Mouse (Mus musculus) embryonic fibroblast, embryonic 13.5 days (primary cell): ENCODE data around the gene Ms4a2. TPM values are rescaled to one million over a fixed set of nuclear protein-coding genes. Genes with fewer than 3 reads are reported as not detected.
A peak's percentile ranks its signal among the peaks of the same experiment; 100 is the strongest.

ENCODE experiments used
- H3K27ac ChIP-seq: 2 replicates; pipeline ENCODE4 v1.5.1; 2012; ENCODE audit warnings: low read length, control low read depth, inconsistent platforms; ENCODE audit not compliant: insufficient read depth
- H3K4me1 ChIP-seq: 2 replicates; pipeline ENCODE4 v1.6.1; 2011; ENCODE audit warnings: low read length; ENCODE audit not compliant: control insufficient read depth, insufficient read depth
- H3K4me3 ChIP-seq: 2 replicates; pipeline ENCODE4 v1.5.1; 2011; ENCODE audit warnings: mild to moderate bottlenecking, control low read depth, low read length; ENCODE audit not compliant: insufficient read depth
- CTCF ChIP-seq: IDR thresholded peaks from 2 replicates; pipeline ENCODE4 v1.5.1; 2011; ENCODE audit warnings: mild to moderate bottlenecking, control low read depth, low read length, moderate library complexity, borderline replicate concordance; ENCODE audit not compliant: insufficient read depth
- POLR2A ChIP-seq: IDR thresholded peaks from 2 replicates; pipeline ENCODE4 v1.6.1; 2011; ENCODE audit warnings: low read depth, mild to moderate bottlenecking, control low read depth, low read length, moderate library complexity
- polyA plus RNA-seq: library from polyadenylated mRNA; stranded (reverse); fragments of >200 nt; gene quantifications from 2 replicates; pipeline ENCODE4 v1.2.4, GENCODE M21; 2011; ENCODE audit warnings: low read depth; ENCODE audit not compliant: missing spikeins, insufficient read length

Ms4a2 gene
- polyA plus RNA-seq, 1 experiment, result not detected

DNA sequence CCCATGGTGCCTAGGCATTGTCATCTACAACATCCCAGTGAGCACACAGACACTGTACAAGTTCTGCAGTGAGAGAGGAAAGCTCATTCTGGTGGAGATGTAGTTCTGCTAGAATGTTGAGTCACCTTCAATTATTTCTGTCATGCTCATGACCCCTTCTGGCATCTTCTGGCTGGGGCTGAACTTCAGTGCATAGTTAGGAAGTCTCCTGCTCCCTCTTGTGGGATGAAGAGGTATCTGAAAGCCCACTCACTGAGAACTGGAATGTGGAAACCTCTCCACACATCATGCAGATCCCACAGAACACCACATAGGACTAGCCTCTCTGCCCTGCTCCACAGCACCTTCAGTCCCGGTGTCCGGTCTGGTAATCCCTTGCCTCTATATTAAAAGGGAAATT is 21.5 kb downstream of the Ms4a2 start:
- H3K4me3 ChIP-seq, result no peak overlapping the region
- H3K4me1 ChIP-seq, result no peaks in the 10 kb centered on the region
- TF ChIP-seq CTCF, result 0 out of 2 replicates have a peak, but pooled peaks have one; percentile 36
- no peak for TF ChIP-seq POLR2A
- H3K27ac ChIP-seq, result no peak overlapping the region

DNA sequence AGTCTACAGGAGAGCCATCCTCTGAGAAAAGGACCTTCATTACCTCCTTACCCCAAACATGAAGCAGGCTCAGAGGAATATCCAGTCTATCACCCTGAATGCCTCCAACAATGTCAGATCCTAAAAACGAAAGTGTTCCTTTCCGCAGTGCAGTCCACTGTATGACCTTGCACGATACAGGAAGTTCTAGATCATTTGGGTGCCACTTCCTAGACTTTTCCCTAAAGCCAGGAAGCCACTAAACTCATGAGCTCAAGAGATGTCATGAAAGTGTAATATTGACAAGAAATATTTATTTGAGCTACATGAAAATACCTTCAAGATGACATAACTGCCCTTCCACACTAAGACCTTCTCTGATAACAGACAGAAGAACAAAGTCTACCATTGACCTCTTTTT is 22.2 kb downstream of the Ms4a2 start:
- H3K4me1 ChIP-seq, result no peaks in the 10 kb centered on the region
- no peak overlapping the region for H3K27ac ChIP-seq
- TF ChIP-seq CTCF (no peak), POLR2A (no peak)
- H3K4me3 ChIP-seq, result no peak overlapping the region

DNA sequence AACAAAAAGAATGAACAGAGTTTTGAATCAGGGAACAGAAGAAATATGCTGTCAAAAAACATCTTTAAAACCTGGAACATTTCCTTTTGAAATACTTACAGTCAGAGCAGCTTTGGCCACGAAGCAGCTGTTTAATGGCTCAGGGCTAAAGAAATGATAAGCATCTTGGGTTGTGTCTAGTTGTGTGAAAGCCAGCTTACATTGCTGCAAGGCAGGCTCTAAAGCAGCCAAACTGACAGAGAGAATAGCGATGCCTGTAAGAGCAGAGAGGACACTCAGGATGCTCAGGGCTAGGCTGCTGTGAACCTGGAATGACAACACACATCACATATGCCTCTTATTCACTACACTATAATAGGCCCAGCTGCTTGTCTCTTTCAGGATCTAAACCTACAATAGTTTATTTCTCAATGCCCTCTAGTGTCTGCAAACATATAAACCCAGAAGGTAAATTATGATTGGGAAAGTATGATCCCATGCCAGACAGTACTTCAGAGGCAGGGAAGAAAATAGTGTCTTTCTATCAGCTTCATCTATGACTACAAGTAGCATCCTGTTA is 33.5 kb downstream of the Ms4a2 start:
- no peaks in the 10 kb centered on the region; the same call in 1 of the 2 replicates for H3K4me1 ChIP-seq
- no peak for TF ChIP-seq POLR2A
- no peak for TF ChIP-seq CTCF
- no peak overlapping the region for H3K4me3 ChIP-seq
- H3K27ac ChIP-seq, result no peak overlapping the region

DNA sequence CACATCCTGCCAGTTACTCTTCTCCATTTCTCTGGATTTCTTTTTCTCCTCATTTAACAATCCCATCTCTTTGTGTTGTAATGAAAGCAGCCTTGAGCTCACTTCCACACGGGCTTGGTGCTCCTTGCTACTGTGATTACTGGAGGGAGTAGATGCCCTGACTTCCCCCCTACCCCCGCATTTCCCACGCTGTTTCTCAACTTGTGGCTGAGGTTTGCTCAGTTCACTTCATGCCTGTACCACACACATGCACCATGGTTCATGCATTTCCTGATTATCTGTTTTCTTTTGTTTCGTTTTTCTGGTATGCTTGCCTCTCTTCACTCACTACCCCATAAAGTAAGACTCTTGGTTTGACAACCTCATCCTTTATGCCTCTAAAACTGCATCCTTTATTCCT is 34.3 kb downstream of the Ms4a2 start:
- Histone ChIP-seq H3K27ac (no peak overlapping the region), H3K4me3 (no peak overlapping the region), H3K4me1 (no peaks in the 10 kb centered on the region; the same call in 1 of the 2 replicates)
- TF ChIP-seq POLR2A (no peak), CTCF (no peak)

DNA sequence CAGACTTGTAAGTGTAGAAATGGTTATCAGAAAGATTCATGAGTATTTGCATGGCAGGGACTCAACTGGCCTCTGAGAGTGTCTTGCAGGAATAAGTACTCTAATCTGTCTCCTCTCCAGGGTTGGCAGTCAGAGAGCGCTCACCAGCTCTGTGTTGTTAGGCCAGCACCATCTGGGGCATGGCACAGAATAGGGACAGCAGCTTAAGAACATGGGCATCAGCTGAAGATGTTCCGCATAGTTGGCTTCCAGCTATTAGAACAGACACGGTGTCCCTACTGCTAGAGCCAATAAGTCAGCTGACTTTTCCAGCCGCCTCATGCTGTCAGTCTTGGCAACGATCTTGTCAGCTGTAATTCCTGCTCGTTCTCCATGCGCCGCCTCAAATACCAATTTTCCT is 48.6 kb downstream of the Ms4a2 start:
- no peaks in the 10 kb centered on the region for H3K4me1 ChIP-seq
- H3K4me3 ChIP-seq, result no peak overlapping the region
- no peak for TF ChIP-seq POLR2A
- TF ChIP-seq CTCF, result no peak
- H3K27ac ChIP-seq, result no peak overlapping the region

Other genes starting within 250 kb of the Ms4a2 start
- not detected in 2 replicates for gene Ms4a4a, start 248.2 kb downstream of the Ms4a2 start, polyA plus RNA-seq
- not detected in 2 replicates for gene Ms4a4c, start 218.9 kb downstream of the Ms4a2 start, polyA plus RNA-seq
- gene Ms4a4b, start 180.2 kb downstream of the Ms4a2 start, polyA plus RNA-seq, result not detected in 2 replicates
- 3.0 TPM in 1 of 2 replicates, not detected in the other for gene Ms4a6c, start 154.4 kb downstream of the Ms4a2 start, polyA plus RNA-seq
- gene Gm8369, start 137.8 kb downstream of the Ms4a2 start, polyA plus RNA-seq, result not detected in 2 replicates
- 1.1 TPM in 1 of 2 replicates, not detected in the other for gene Ms4a6b, start 107.2 kb downstream of the Ms4a2 start, polyA plus RNA-seq
- gene Ms4a4d, start 86.9 kb downstream of the Ms4a2 start, polyA plus RNA-seq, result 0.43 and 1.0 TPM in 2 replicates
- 0.67 and 2.2 TPM in 2 replicates for gene Ms4a6d, start 18.9 kb downstream of the Ms4a2 start, polyA plus RNA-seq
- gene Ms4a3, start 17.1 kb upstream of the Ms4a2 start, polyA plus RNA-seq, result not detected in 2 replicates
- not detected in 2 replicates for gene Oosp2, start 36.8 kb upstream of the Ms4a2 start, polyA plus RNA-seq
- gene Oosp1, start 67.4 kb upstream of the Ms4a2 start, polyA plus RNA-seq, result not detected in 2 replicates
- not detected in 2 replicates for gene Oosp3, start 73.3 kb upstream of the Ms4a2 start, polyA plus RNA-seq
- gene Gif, start 123.8 kb upstream of the Ms4a2 start, polyA plus RNA-seq, result not detected in 2 replicates
- gene Mrpl16, start 146.7 kb upstream of the Ms4a2 start, polyA plus RNA-seq, result 29.2 and 34.4 TPM in 2 replicates
- 10.4 and 14.8 TPM in 2 replicates for gene Stx3, start 195.7 kb upstream of the Ms4a2 start, polyA plus RNA-seq
- gene Olfr1417, start 215.5 kb upstream of the Ms4a2 start, polyA plus RNA-seq, result not detected in 2 replicates
- gene Olfr1418, start 237.3 kb upstream of the Ms4a2 start, polyA plus RNA-seq, result not detected in 2 replicates